9 mouse cellular contexts compared by ENCODE assay signal in the genomic region with DNA sequence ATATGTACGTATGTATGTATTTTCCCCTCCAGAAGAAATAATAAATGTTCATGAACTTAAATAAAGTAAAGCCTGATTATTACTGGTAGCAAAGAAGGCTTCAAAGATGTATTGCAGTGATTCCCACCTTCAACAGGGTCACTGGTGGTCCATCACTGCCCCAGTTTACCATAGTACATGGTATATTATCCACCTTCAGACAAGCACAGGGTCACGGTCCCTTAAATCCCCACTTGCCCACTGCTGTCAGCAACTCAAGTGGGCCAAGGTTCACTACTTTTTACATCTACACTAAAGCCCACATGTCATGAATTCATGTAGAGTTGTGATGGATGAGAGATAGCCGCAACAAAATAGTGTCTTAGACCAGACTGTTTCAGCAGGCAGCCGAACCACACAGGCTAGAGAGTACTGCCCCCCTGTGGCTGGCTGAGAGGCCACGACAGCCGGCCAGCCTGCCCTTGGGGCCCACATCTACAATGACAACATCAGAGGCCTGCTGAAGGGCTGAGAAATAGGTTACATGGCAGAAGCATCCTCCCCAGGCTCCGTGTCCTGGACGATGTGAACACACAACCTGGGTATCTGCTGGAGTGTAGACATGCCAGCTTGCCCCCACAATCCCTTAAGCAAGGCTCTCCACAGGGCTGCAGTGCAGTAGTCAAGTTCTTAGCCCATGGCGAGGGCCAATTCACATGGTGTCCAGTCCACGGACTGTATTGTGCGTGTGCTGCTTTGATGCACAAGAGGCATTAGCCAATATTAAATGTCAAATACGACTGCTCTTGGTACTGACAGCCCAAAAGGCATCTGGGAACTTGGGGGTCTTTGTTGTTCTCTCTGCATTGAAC. TPM values are rescaled to one million over a fixed set of nuclear protein-coding genes. Genes with fewer than 3 reads are reported as not detected.
DNase-seq lines count a peak whose midpoint lies in the region; ATAC-seq and TF ChIP-seq lines count a peak whose summit lies in the region.
"Had no signal": no experiment of that assay in that cellular context is flagged by ENCODE, and none has a peak within 500 bp of the region (broad histone marks: within the 10 kb centered on the region; RNA-seq: fewer than 3 reads in every experiment).

No protein-coding gene starts in this region.

- no peak overlapping the region for H3K4me3 ChIP-seq in CH12.LX (replicated peaks in 1 of 3; ENCODE audit: low read depth in 2 of 3, low read length in 2 of 3, poor library complexity in 1 of 3)
- no peak overlapping the region for H3K4me3 ChIP-seq in forebrain, embryonic 12.5 days (replicated peaks)
- H3K4me3 ChIP-seq in heart, embryonic 16.5 days (ENCODE audit: low read length), result no peak overlapping the region
- H3K4me3 ChIP-seq in liver, embryonic 14.5 days (ENCODE audit: insufficient read depth in 1 of 2, low read depth in 2 of 2, low read length in 2 of 2), result no peak overlapping the region
- no peak overlapping the region for H3K4me3 ChIP-seq in neural tube, embryonic 15.5 days (replicated peaks)

- peak; percentile 46; the same call in 1 of the 2 replicates for ATAC-seq in forebrain, embryonic 12.5 days (ENCODE audit: low FRiP score)
- ATAC-seq in heart, embryonic 16.5 days (replicated peaks; ENCODE audit: extremely low read depth, insufficient read depth, low FRiP score), result peak; percentile 69; the same call in 1 of the 2 replicates
- ATAC-seq in liver, embryonic 14.5 days (ENCODE audit: insufficient read depth), result no peak
- ATAC-seq in neural tube, embryonic 15.5 days (ENCODE audit: low FRiP score), result peak; percentile 41; the same call in 1 of the 2 replicates

- no peak for TF ChIP-seq POLR2A in CH12.LX (IDR thresholded peaks at IDR 0.05; ENCODE audit: low read depth, low read length)

- no peak overlapping the region for H3K27ac ChIP-seq in CH12.LX (ENCODE audit: insufficient read depth, low read depth)
- H3K27ac ChIP-seq in forebrain, embryonic 12.5 days, result no peak overlapping the region
- no peak overlapping the region for H3K27ac ChIP-seq in heart, embryonic 16.5 days (ENCODE audit: low read length)
- no peak overlapping the region for H3K27ac ChIP-seq in liver, embryonic 14.5 days
- no peak overlapping the region for H3K27ac ChIP-seq in neural tube, embryonic 15.5 days (replicated peaks)
- H3K27ac ChIP-seq: macrophage had no signal

- in situ Hi-C loops in CH12.LX (cut with MboI; ENCODE audit: low pct_ligation_motif_present, low pct_unique_long_range_greater_than_20kb, low sequenced_read_pairs), result loop anchor here (25.0 kb wide), 1 partner anchor 161 kb away; no protein-coding TSS in a partner anchor

- peak; percentile 46 for TF ChIP-seq RAD21 in CH12.LX (IDR thresholded peaks at IDR 0.05; ENCODE audit: low read depth, low read length)

- peak; percentile 26 for DNase-seq in CH12.LX (ENCODE audit: extremely low read depth)
- peak; percentile 9 for DNase-seq in c-Kit-positive CD71-negative TER-119-negative erythroid progenitor cells, embryonic 14.5 days (ENCODE audit: low read depth)
- DNase-seq in kidney, postnatal 10 days, result peak; percentile 91
- DNase-seq in liver, embryonic 14.5 days (ENCODE audit: low read depth in 3 of 3, low spot score in 3 of 3), result peak in 1 of 3 experiments; percentile 4
- DNase-seq in urinary bladder, postnatal 36 days (ENCODE audit: low spot score in 2 of 2), result peak; percentile 72 to 79

- no peaks in the 10 kb centered on the region for H3K79me2 ChIP-seq in CH12.LX (replicated peaks; ENCODE audit: control insufficient read depth, extremely low read depth, insufficient read depth, poor library complexity, severe bottlenecking)

- dilution Hi-C loops in CH12.LX (cut with MboI; ENCODE audit: extremely low pct_ligation_motif_present, extremely low pct_unique_long_range_greater_than_20kb, low sequenced_read_pairs), result no loop called here

- no peak overlapping the region for H3K4me2 ChIP-seq in CH12.LX (ENCODE audit: insufficient read depth, low read depth, poor library complexity, severe bottlenecking)
- H3K4me2 ChIP-seq in forebrain, embryonic 12.5 days, result no peak overlapping the region
- H3K4me2 ChIP-seq in heart, embryonic 16.5 days (ENCODE audit: low read depth, low read length), result no peak overlapping the region
- H3K4me2 ChIP-seq in liver, embryonic 14.5 days (ENCODE audit: low read depth), result no peak overlapping the region
- no peak overlapping the region for H3K4me2 ChIP-seq in neural tube, embryonic 15.5 days

- TF ChIP-seq CTCF in CH12.LX (conservative IDR thresholded peaks at IDR 0.05 in 1 of 2, IDR thresholded peaks at IDR 0.05 in 1 of 2; ENCODE audit: low read depth in 2 of 2, low read length in 2 of 2), result peak in 1 of 2 experiments; percentile 43; a peak in 2 of 4 replicates
- TF ChIP-seq CTCF in liver, embryonic 14.5 days (IDR thresholded peaks at IDR 0.05; ENCODE audit: low read depth), result peak; percentile 75

- 51% methylated on average over 12 of the region's 12 CpGs for WGBS in forebrain, embryonic 12.5 days
- WGBS in heart, embryonic 16.5 days, result 48% methylated on average over 12 of the region's 12 CpGs
- 43% methylated on average over 12 of the region's 12 CpGs for WGBS in liver, embryonic 14.5 days (ENCODE audit: insufficient replicate concordance)
- 53% methylated on average over 12 of the region's 12 CpGs for WGBS in neural tube, embryonic 15.5 days

- H3K9me3 ChIP-seq in CH12.LX (replicated peaks; ENCODE audit: low read length), result peaks cover 2% of the 10 kb centered on the region
- 0 out of 2 replicates have a peak, but pooled peaks cover 4% of the 10 kb centered on the region for H3K9me3 ChIP-seq in forebrain, embryonic 12.5 days
- H3K9me3 ChIP-seq in heart, embryonic 16.5 days (replicated peaks; ENCODE audit: control insufficient read depth, low read length), result no peaks in the 10 kb centered on the region
- H3K9me3 ChIP-seq in liver, embryonic 14.5 days (ENCODE audit: control insufficient read depth, low read length), result no peaks in the 10 kb centered on the region
- H3K9me3 ChIP-seq in neural tube, embryonic 15.5 days (replicated peaks), result no peaks in the 10 kb centered on the region

- H3K27me3 ChIP-seq in CH12.LX (replicated peaks), result no peaks in the 10 kb centered on the region
- H3K27me3 ChIP-seq in forebrain, embryonic 12.5 days, result no peaks in the 10 kb centered on the region
- no peaks in the 10 kb centered on the region for H3K27me3 ChIP-seq in heart, embryonic 16.5 days (ENCODE audit: control insufficient read depth, insufficient read depth, low read length)
- no peaks in the 10 kb centered on the region for H3K27me3 ChIP-seq in liver, embryonic 14.5 days (ENCODE audit: control insufficient read depth, insufficient read depth, low read length)
- H3K27me3 ChIP-seq in neural tube, embryonic 15.5 days (replicated peaks), result no peaks in the 10 kb centered on the region

- no peaks in the 10 kb centered on the region for H3K4me1 ChIP-seq in CH12.LX (ENCODE audit: control insufficient read depth in 1 of 2, insufficient read depth in 2 of 2)
- no peaks in the 10 kb centered on the region for H3K4me1 ChIP-seq in forebrain, embryonic 12.5 days
- peaks cover 2% of the 10 kb centered on the region; the same call in 1 of the 2 replicates for H3K4me1 ChIP-seq in heart, embryonic 16.5 days (ENCODE audit: control insufficient read depth, insufficient read depth, low read length)
- H3K4me1 ChIP-seq in liver, embryonic 14.5 days (replicated peaks; ENCODE audit: control insufficient read depth in 2 of 2, insufficient read depth in 2 of 2, low read length in 1 of 2), result no peaks in the 10 kb centered on the region
- no peaks in the 10 kb centered on the region; the same call in 1 of the 2 replicates for H3K4me1 ChIP-seq in neural tube, embryonic 15.5 days

- no peak for TF ChIP-seq EP300 in CH12.LX (IDR thresholded peaks at IDR 0.05; ENCODE audit: low read length)
- no peak for TF ChIP-seq EP300 in liver, embryonic 14.5 days (IDR thresholded peaks at IDR 0.05; ENCODE audit: low read depth)

- no peaks in the 10 kb centered on the region for H3K36me3 ChIP-seq in CH12.LX (replicated peaks in 1 of 2; ENCODE audit: control insufficient read depth in 1 of 2, insufficient read depth in 1 of 2, low read length in 1 of 2)
- H3K36me3 ChIP-seq in forebrain, embryonic 12.5 days (replicated peaks), result no peaks in the 10 kb centered on the region
- H3K36me3 ChIP-seq in heart, embryonic 16.5 days (ENCODE audit: control insufficient read depth, insufficient read depth), result no peaks in the 10 kb centered on the region
- H3K36me3 ChIP-seq in liver, embryonic 14.5 days (replicated peaks; ENCODE audit: control insufficient read depth, insufficient read depth, low read depth), result no peaks in the 10 kb centered on the region
- H3K36me3 ChIP-seq in neural tube, embryonic 15.5 days, result no peaks in the 10 kb centered on the region

- H3K9ac ChIP-seq in CH12.LX (ENCODE audit: insufficient read depth, low read depth), result no peak overlapping the region
- H3K9ac ChIP-seq in forebrain, embryonic 12.5 days, result no peak overlapping the region
- no peak overlapping the region for H3K9ac ChIP-seq in heart, embryonic 16.5 days (ENCODE audit: low read length)
- H3K9ac ChIP-seq in liver, embryonic 14.5 days (replicated peaks), result no peak overlapping the region
- H3K9ac ChIP-seq in neural tube, embryonic 15.5 days (replicated peaks), result no peak overlapping the region

TF ChIP-seq in CH12.LX, 34 proteins besides CTCF, POLR2A, EP300 and RAD21:
- TF ChIP-seq ELF1 (IDR thresholded peaks at IDR 0.05; ENCODE audit: low read depth, low read length) (no peak), ETS1 (conservative IDR thresholded peaks at IDR 0.05; ENCODE audit: low read depth, low read length) (no peak), MXI1 (IDR thresholded peaks at IDR 0.05; ENCODE audit: low read depth, low read length) (no peak), RCOR1 (conservative IDR thresholded peaks at IDR 0.05; ENCODE audit: low read depth, low read length) (no peak), CHD1 (IDR thresholded peaks at IDR 0.05; ENCODE audit: low read depth, low read length) (no peak), HCFC1 (IDR thresholded peaks at IDR 0.05; ENCODE audit: low read depth, low read length) (no peak), ZMIZ1 (IDR thresholded peaks at IDR 0.05; ENCODE audit: low read depth, low read length) (no peak), SMC3 (IDR thresholded peaks at IDR 0.05; ENCODE audit: low read depth, low read length) (peak; percentile 41)

RNA-seq across cellular contexts. Expression of a gene that starts 29.6 kb away (rescaled TPM):
- total RNA-seq in CH12.LX (2012; rRNA removed) (not detected in 2 replicates), CH12.LX (2014; rRNA removed) (not detected in 2 replicates)
- polyA plus RNA-seq in CH12.LX (2012; ENCODE audit: insufficient read length, low read depth), result not detected in 2 replicates
- polyA plus RNA-seq in forebrain, embryonic 12.5 days (2016; fragmentation: Nextera tagmentation; extraction: Ambion mirVana), result 29.4 and 30.7 TPM in 2 replicates
- polyA plus RNA-seq in heart, embryonic 16.5 days (2015; fragmentation: Nextera tagmentation; extraction: Ambion mirVana), result 19.7 and 22.4 TPM in 2 replicates
- polyA plus RNA-seq in liver, embryonic 14.5 days (2012; rRNA removed), result 4.1 and 4.9 TPM in 2 replicates
- 1.9 and 3.2 TPM in 2 replicates for polyA plus RNA-seq in liver, embryonic 14.5 days (2014; fragmentation: Nextera tagmentation; extraction: Ambion mirVana)
- 26.3 and 29.7 TPM in 2 replicates for polyA plus RNA-seq in neural tube, embryonic 15.5 days (2015; fragmentation: Nextera tagmentation; extraction: Ambion mirVana)
